Mouse (Mus musculus): ENCODE measurements around the gene Ube2e2.

DNA sequence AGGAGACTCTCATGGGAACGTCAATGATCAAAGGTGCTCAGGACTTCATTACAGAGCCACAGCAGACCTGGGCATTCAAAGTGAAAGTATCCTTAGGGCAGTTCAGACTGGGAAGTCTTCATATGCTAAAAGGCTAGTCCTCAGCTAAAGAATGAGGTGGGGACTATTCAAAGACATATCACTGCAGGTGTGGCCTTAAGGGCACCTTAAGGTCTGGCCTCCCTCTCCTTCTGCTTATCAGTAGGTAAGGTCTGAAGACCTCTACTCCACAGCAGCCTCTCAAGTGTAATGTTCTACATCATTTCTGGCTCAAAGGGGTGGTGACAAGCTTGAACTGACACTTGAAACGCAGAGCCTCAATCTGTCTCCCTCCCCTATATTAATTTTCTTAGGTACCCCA is 98.3 kb downstream of the Ube2e2 start:
- no peak for TF ChIP-seq POLR2A (IDR thresholded peaks at IDR 0.05; ENCODE audit: extremely low read depth, insufficient read depth, low read length)
- TF ChIP-seq CTCF (IDR thresholded peaks at IDR 0.05; ENCODE audit: low read depth, low read length): no peak
